Mouse (Mus musculus) macrophage (primary cell): ENCODE measurements around the gene Epn2. TPM values are rescaled to one million over a fixed set of nuclear protein-coding genes. Genes with fewer than 3 reads are reported as not detected.

Experiments
- H3K27ac ChIP-seq: fragments of 350-480 bp; formaldehyde crosslinking; 2 replicates; pipeline ENCODE4 v1.9.0; 2021
- H3K36me3 ChIP-seq: fragments of 350-480 bp; formaldehyde crosslinking; 2 replicates; pipeline ENCODE4 v1.9.0; 2021; ENCODE audit errors: inconsistent target
- H3K4me3 ChIP-seq: fragments of 350-480 bp; formaldehyde crosslinking; 2 replicates; pipeline ENCODE4 v1.9.0; 2021; ENCODE audit errors: inconsistent target
- H3K79me2 ChIP-seq: fragments of 350-480 bp; formaldehyde crosslinking; 2 replicates; pipeline ENCODE4 v1.9.0; 2021; ENCODE audit errors: inconsistent target
- WGBS: methylation state at CpG from one replicate; pipeline ENCODE4 v1.1.7; 2026; ENCODE audit warnings: inconsistent platforms; ENCODE audit not compliant: missing documents; 5-methylcytosine and 5-hydroxymethylcytosine counted together
- polyA plus RNA-seq: library from polyadenylated mRNA; stranded (reverse); fragments of 250-400 nt; gene quantifications from 3 replicates; pipeline ENCODE4 v1.2.4, GENCODE M21; 2018; ENCODE audit warnings: inconsistent platforms

Epn2 gene
- polyA plus RNA-seq, 1 experiment from 2014 or later = 0.98 TPM

- H3K36me3 ChIP-seq = no peaks in the 10 kb centered on the region
- H3K4me3 ChIP-seq = no peak overlapping the region
- no peak overlapping the region for H3K27ac ChIP-seq
- 94% methylated on average over 3 of the region's 3 CpGs for WGBS
- H3K79me2 ChIP-seq = no peaks in the 10 kb centered on the region
These were observed 42.1 kb downstream of the Epn2 start for GRCm38 (mm10) chr11:61537362-61537761.

GRCm38 (mm10) chr11:61536952-61537351, 42.5 kb downstream of the Epn2 start:
- Histone ChIP-seq H3K4me3 (no peak overlapping the region), H3K27ac (no peak overlapping the region), H3K36me3 (no peaks in the 10 kb centered on the region), H3K79me2 (no peaks in the 10 kb centered on the region)
- 84% methylated on average over 3 of the region's 3 CpGs for WGBS

- 59% methylated on average over 1 of the region's 1 CpGs for WGBS
- Histone ChIP-seq H3K4me3 (no peak overlapping the region), H3K36me3 (no peaks in the 10 kb centered on the region), H3K79me2 (no peaks in the 10 kb centered on the region), H3K27ac (no peak overlapping the region)
These were observed 44.0 kb downstream of the Epn2 start for GRCm38 (mm10) chr11:61535530-61535929.

- H3K79me2 ChIP-seq = no peaks in the 10 kb centered on the region
- H3K27ac ChIP-seq = no peak overlapping the region
- no peak overlapping the region for H3K4me3 ChIP-seq
- 80% methylated on average over 5 of the region's 5 CpGs for WGBS
- no peaks in the 10 kb centered on the region for H3K36me3 ChIP-seq
These were observed 45.9 kb downstream of the Epn2 start for GRCm38 (mm10) chr11:61533571-61533970.

- Histone ChIP-seq H3K27ac (no peak overlapping the region), H3K4me3 (no peak overlapping the region), H3K79me2 (no peaks in the 10 kb centered on the region), H3K36me3 (no peaks in the 10 kb centered on the region)
- WGBS = 82% methylated on average over 2 of the region's 2 CpGs
These were observed 46.7 kb downstream of the Epn2 start for GRCm38 (mm10) chr11:61532820-61533219.

- Histone ChIP-seq H3K79me2 (no peaks in the 10 kb centered on the region), H3K4me3 (no peak overlapping the region), H3K36me3 (no peaks in the 10 kb centered on the region), H3K27ac (no peak overlapping the region)
- 38% methylated on average over 4 of the region's 4 CpGs for WGBS
These were observed 50.2 kb downstream of the Epn2 start for GRCm38 (mm10) chr11:61529268-61529713.

- Histone ChIP-seq H3K27ac (no peak overlapping the region), H3K4me3 (no peak overlapping the region), H3K36me3 (no peaks in the 10 kb centered on the region), H3K79me2 (no peaks in the 10 kb centered on the region)
- WGBS = 89% methylated on average over 1 of the region's 1 CpGs
These were observed 52.6 kb downstream of the Epn2 start for GRCm38 (mm10) chr11:61526872-61527271.

GRCm38 (mm10) chr11:61519484-61520107, 59.9 kb downstream of the Epn2 start:
- no peaks in the 10 kb centered on the region for H3K79me2 ChIP-seq
- H3K27ac ChIP-seq = no peak overlapping the region
- no peaks in the 10 kb centered on the region for H3K36me3 ChIP-seq
- WGBS = 94% methylated on average over 3 of the region's 3 CpGs
- H3K4me3 ChIP-seq = no peak overlapping the region

- H3K36me3 ChIP-seq = no peaks in the 10 kb centered on the region
- no peak overlapping the region for H3K4me3 ChIP-seq
- H3K79me2 ChIP-seq = no peaks in the 10 kb centered on the region
- no peak overlapping the region for H3K27ac ChIP-seq
- 95% methylated on average over 3 of the region's 3 CpGs for WGBS
These were observed 60.6 kb downstream of the Epn2 start for GRCm38 (mm10) chr11:61518871-61519270.

GRCm38 (mm10) chr11:61517971-61518370, 61.5 kb downstream of the Epn2 start:
- H3K36me3 ChIP-seq = no peaks in the 10 kb centered on the region
- 45% methylated on average over 1 of the region's 1 CpGs for WGBS

GRCm38 (mm10) chr11:61514953-61515352, 64.5 kb downstream of the Epn2 start:
- Histone ChIP-seq H3K36me3 (no peaks in the 10 kb centered on the region), H3K4me3 (no peak overlapping the region), H3K79me2 (no peaks in the 10 kb centered on the region), H3K27ac (no peak overlapping the region)
- 57% methylated on average over 1 of the region's 3 CpGs for WGBS

More at GRCm38 (mm10) chr11:61517971-61518370, 61.5 kb downstream of the Epn2 start:
- Histone ChIP-seq H3K4me3 (no peak overlapping the region), H3K27ac (no peak overlapping the region), H3K79me2 (no peaks in the 10 kb centered on the region)

GRCm38 (mm10) chr11:61504713-61505257, 74.7 kb downstream of the Epn2 start, which contains the start of gene B9d1:
Gene B9d1 (plus strand): TSS chr11:61505144.
- no peaks in the 10 kb centered on the region for H3K36me3 ChIP-seq
- H3K27ac ChIP-seq = peak within 1 kb of the TSS; percentile 59
- under 1% methylated on average over 39 of the region's 39 CpGs for WGBS
- H3K79me2 ChIP-seq = no peaks in the 10 kb centered on the region
- H3K4me3 ChIP-seq = peak within 1 kb of the TSS; percentile 41

GRCm38 (mm10) chr11:61503933-61504332, 75.6 kb downstream of the Epn2 start:
- Histone ChIP-seq H3K79me2 (no peaks in the 10 kb centered on the region), H3K27ac (no peak overlapping the region), H3K4me3 (no peak overlapping the region), H3K36me3 (no peaks in the 10 kb centered on the region)
- WGBS = 71% methylated on average over 8 of the region's 8 CpGs

- peak overlapping the region; percentile 71 for H3K27ac ChIP-seq
- H3K4me3 ChIP-seq = no peak overlapping the region
- H3K36me3 ChIP-seq = no peaks in the 10 kb centered on the region
- H3K79me2 ChIP-seq = no peaks in the 10 kb centered on the region
- 27% methylated on average over 5 of the region's 6 CpGs for WGBS
These were observed 80.6 kb downstream of the Epn2 start for GRCm38 (mm10) chr11:61498736-61499504.

GRCm38 (mm10) chr11:61497490-61497889, 82.0 kb downstream of the Epn2 start:
- WGBS = 17% methylated on average over 1 of the region's 1 CpGs
- Histone ChIP-seq H3K36me3 (no peaks in the 10 kb centered on the region), H3K79me2 (peaks cover 13% of the 10 kb centered on the region), H3K4me3 (no peak overlapping the region), H3K27ac (peak overlapping the region; percentile 19; the same call in 1 of the 2 replicates)
